Mouse (Mus musculus): ENCODE results near the gene Ccdc125. TPM values are rescaled to one million over a fixed set of nuclear protein-coding genes. Genes with fewer than 3 reads are reported as not detected.
"Not testable (repeated sequence)": the region's sequence is repeated elsewhere in the genome, so short reads cannot be mapped to it uniquely, and the experiment has no call there.

Ccdc125 gene
- total RNA-seq, 1 experiment from 2014 or later: 30.5 TPM

DNA sequence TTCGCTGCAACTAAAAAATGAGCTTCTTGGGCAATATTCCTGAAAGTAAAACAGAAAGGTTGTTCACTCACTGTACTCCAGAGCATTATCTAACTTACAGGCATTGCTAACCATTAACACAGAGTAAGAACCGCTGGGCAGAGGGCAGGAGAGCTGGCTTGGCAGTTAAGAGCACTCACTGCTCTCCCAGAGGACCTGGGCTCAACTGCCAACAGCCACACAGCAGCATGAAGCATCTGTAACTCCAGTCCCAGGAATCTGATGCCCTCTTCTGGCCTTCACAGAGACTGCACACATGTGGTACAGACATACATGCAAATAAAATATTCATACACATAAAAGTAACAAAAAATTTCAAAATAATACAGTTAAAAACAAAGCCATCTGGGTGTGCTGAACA lies 34.0 kb downstream of the Ccdc125 start:
- ATAC-seq (ENCODE audit: extremely low read depth, insufficient number of reproducible peaks, low FRiP score, poor library complexity, severe bottlenecking): no peak

DNA sequence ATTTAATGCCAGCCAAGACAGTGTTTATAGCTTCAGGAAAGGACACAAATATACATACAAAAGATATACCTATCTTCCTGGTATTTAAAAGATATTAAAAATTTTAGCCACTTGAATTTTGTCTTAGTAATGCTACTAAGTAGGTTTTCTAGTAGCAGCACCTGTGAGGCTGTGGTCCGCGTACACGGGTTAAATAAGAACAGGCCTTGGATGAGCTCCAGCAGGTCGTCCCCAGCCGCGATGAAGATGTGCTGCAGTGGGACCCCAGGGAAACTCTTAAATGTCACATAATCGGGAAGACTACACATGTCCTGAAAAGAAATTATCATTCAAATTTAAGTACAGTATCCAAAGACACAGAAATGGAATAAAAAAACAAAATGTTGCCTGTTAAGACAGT lies 36.7 kb downstream of the Ccdc125 start:
- ATAC-seq (ENCODE audit: extremely low read depth, insufficient number of reproducible peaks, low FRiP score, poor library complexity, severe bottlenecking): no peak

DNA sequence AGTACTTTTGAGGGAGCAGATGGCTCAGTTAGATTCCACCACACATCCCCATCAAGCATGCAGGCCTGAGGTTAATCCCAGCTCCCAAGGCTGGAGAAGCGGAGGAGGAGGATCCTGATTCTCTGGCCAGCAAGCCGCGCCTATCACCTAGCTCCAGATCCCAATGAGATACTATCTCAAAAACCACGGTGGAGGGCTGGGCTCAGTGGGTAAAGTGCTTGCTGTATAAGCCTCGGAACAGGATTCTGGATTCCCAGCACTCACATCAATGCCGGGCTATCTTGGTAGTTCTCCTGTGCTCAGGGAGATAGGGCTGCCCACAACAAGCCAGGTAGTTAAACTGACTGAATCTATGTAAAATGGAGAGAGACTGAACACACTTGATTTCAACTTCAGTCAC lies 46.0 kb downstream of the Ccdc125 start:
- no peak for ATAC-seq (ENCODE audit: extremely low read depth, insufficient number of reproducible peaks, low FRiP score, poor library complexity, severe bottlenecking)

DNA sequence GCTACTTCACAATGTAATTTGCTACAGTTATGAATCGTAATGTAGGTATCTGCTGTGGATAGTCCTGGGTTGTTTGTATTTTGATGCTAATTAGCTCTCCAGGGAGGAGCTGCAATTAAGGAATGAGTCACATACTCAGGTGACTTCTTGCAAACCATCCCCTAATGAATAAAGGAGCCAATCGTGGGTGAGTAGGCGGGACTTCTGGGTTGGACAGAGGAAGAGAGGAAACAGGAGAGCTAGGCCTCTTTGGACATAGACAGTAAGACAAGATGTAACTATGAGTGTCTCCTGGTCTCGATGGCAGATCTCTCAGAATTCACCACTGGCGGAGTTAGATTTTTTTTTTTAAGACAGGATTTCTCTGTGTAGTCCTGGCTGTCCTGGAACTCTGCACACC lies 52.1 kb downstream of the Ccdc125 start:
- ATAC-seq (ENCODE audit: extremely low read depth, insufficient number of reproducible peaks, low FRiP score, poor library complexity, severe bottlenecking): no peak

DNA sequence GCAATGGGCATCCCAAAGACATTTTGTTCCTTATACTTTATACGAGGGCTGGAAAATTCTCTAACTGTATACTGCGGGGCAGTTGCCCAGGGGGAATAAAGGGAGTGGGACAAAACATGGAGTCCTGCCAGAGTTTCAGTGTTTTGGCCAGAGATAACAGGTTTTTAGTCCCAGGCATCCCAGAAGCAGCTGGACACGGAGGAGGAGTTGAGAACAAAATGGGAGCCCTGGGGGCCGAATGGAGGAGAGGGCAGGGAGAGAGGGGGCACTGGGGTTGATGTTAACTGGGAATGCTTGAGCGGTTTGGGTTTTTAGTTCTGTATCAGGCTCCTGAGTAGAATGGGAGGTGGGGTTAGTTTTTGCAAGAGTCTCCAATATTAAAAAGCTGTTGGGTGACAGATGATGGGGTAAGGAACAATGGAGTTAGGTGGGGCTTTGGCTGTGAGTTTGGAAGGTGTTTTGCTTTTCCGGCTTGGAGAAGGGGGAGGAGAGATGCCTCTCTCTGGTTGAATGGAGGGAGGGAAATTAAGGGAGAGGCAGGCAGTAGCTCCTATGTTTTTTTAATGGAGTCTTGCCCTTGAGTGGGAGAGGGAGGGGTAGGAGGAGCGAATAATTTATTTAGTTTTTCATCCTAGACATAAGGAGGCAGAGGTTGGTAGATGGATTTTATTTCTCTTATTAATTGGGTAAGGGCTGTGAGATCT lies 54.7 kb downstream of the Ccdc125 start:
- ATAC-seq (ENCODE audit: extremely low read depth, insufficient number of reproducible peaks, low FRiP score, poor library complexity, severe bottlenecking): no peak

DNA sequence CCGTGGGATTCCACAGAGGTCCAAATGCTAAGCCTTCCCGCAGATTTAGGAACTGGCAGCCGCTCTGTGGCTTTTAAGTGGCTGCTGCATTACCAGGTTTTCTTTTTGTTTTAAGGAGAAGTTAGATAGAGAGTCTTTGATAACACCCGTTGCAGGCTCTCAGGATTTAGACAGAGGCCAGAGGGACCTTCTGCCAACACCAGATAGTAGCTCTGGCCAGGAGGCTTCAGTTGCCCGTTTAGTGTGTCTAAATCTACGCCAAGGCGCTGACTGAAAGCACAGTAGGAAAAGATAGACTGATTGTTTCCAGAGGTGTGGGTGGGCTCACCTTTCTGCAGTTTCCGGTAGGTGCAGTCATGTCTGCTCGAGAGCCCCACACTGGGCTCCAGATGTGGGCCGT lies 55.7 kb downstream of the Ccdc125 start:
- no peak for ATAC-seq (ENCODE audit: extremely low read depth, insufficient number of reproducible peaks, low FRiP score, poor library complexity, severe bottlenecking)

DNA sequence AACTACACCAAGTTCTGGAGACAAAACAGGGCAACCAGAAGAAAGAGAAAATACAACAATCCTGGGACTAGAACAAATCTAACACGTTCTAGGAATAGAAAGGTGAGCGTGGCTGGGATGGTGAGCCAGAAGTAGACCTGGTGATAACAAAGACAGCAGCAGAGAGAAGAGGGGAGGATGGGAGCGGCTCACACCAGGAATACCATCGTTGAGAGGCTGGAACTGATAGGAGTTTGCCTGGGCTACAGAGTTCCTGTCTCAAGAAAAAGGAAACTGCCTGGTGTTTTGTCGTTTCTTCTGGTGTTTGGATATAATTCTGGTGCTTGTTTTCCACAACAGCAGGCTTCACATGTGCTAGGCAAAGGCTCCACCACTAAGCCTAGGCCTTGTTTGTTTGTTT lies 58.6 kb downstream of the Ccdc125 start:
- no peak for ATAC-seq (ENCODE audit: extremely low read depth, insufficient number of reproducible peaks, low FRiP score, poor library complexity, severe bottlenecking)

DNA sequence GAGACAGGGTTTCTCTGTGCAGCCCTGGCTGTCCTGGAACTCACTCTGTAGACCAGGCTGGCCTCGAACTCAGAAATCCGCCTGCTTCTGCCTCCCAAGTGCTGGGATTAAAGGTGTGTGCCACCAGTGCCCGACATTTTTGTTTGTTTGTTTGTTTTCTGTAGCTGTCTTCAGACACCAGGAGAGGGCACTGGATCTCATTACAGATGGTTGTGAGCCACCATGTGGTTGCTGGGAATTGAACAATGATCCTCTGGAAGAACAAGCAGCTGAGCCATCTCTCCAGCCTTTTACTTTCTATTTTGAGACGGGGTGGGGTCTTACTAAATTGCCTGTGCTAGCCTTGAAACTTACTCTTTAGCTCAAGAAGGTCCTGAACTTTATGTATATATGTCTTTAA lies 59.0 kb downstream of the Ccdc125 start:
- not testable (repeated sequence) for ATAC-seq (ENCODE audit: extremely low read depth, insufficient number of reproducible peaks, low FRiP score, poor library complexity, severe bottlenecking)

DNA sequence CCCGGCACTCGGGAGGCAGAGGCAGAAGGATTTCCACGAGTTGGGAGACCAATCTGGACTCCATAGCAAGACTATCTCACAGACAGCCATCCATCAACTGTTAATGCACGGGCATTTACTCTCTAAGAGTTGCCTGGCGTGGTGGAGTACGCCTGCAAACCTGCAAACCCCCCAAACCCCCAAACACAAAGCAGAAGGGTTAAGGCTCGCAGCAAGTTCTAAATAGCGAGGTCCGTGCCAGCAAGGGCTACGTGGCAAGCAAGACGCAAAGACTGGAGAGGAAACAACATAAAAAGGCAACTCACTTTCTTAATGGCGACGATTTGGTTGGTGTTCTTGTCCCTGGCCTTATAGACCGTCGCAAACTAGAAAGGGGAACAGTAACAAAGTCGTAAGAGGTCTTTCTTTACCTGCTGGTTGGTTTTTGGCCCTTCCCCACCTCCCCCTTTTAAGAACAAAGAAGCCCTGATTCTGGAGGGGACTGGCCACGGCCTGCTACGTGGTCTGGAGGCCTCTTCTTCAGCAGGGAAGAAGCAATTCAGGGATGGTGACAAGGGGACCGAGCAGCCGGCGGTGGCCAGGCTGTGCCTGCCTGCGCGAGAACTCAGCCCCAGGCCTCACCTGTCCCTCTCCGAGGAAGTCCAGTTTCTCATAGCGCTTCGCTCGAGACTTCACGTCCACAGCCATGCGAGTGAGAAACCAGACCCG lies 60.8 kb downstream of the Ccdc125 start:
- ATAC-seq (ENCODE audit: extremely low read depth, insufficient number of reproducible peaks, low FRiP score, poor library complexity, severe bottlenecking): peak; percentile 34

DNA sequence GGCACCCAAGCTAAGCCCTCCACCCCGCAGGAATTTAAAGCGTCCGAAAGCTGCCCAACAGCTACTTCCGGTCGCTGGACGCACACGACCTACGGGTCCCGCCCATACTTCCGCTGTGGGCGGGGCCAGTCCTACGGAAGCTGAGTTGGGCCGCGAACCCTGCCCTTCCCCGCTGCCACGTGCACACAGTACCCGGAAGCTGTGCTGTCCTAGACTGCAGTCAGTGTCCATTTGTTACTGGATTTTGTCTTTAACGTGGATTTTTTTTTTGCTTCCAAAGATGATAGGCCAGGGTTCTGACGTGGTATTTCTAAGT lies 61.3 kb downstream of the Ccdc125 start, which contains the start of gene Cdk7:
TSS of gene Cdk7 (minus strand) at position 79 of the 316 bp plus-strand sequence.
- ATAC-seq (ENCODE audit: extremely low read depth, insufficient number of reproducible peaks, low FRiP score, poor library complexity, severe bottlenecking): peak; percentile 100

DNA sequence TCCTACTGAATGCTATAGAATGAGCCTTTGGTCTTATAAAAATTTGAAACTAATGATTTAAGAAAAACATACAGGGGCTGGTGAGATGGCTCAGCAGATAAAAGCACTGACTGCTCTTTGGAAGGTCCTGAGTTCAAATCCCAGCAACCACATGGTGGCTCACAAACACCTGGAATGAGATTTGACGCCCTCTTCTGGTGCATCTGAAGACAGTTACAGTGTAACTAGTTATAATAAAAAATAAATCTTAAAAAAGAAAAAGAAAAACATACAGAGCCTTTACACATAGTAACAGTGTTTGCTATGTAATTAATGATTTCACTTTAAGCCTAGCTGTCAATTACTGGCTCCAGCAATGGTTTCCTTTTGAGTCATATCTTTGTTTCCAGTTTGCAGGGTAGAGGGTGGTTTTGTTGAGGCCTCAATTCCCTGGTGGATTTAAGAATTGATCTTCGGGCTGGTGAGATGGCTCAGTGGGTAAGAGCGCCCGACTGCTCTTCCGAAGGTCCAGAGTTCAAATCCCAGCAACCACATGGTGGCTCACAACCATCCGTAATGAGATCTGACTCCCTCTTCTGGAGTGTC lies 62.0 kb downstream of the Ccdc125 start:
- not testable (repeated sequence) for ATAC-seq (ENCODE audit: extremely low read depth, insufficient number of reproducible peaks, low FRiP score, poor library complexity, severe bottlenecking)

DNA sequence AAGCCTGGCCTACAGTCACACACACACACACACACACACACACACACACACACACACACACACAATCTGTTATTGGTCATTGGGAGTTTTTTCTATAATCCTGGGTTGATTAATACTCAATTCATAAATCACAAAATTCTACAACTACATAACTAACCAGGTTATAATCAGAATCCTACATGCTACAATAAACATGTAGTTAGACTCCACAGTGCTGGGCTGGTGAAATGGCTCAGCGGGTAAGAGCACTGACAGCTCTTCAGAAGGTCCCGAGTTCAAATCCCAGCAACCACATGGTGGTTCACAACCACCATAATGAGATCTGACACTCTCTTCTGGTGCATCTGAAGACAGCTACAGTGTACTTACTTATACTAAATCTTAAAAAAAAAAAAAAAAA lies 63.2 kb downstream of the Ccdc125 start:
- no peak for ATAC-seq (ENCODE audit: extremely low read depth, insufficient number of reproducible peaks, low FRiP score, poor library complexity, severe bottlenecking)

DNA sequence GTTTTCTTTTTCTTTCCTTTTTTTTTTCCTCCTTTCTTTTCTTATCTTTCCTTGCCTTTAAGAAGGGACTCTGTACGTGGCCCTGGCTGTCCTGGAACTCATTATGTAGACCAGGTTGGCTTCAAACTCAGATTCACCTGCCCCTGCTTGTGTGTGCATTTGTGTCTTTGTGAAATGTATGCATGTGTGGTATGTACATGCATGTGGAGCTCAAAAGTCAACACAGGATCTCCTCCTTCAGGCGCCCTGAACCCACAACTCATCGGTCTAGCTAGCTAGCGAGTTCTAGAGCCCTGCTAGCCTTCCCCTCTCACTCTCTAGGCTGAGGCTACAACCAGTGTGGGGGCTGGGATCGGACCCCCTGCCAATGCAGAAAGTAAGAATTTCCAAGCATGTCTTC lies 73.3 kb downstream of the Ccdc125 start:
- no peak for ATAC-seq (ENCODE audit: extremely low read depth, insufficient number of reproducible peaks, low FRiP score, poor library complexity, severe bottlenecking)

DNA sequence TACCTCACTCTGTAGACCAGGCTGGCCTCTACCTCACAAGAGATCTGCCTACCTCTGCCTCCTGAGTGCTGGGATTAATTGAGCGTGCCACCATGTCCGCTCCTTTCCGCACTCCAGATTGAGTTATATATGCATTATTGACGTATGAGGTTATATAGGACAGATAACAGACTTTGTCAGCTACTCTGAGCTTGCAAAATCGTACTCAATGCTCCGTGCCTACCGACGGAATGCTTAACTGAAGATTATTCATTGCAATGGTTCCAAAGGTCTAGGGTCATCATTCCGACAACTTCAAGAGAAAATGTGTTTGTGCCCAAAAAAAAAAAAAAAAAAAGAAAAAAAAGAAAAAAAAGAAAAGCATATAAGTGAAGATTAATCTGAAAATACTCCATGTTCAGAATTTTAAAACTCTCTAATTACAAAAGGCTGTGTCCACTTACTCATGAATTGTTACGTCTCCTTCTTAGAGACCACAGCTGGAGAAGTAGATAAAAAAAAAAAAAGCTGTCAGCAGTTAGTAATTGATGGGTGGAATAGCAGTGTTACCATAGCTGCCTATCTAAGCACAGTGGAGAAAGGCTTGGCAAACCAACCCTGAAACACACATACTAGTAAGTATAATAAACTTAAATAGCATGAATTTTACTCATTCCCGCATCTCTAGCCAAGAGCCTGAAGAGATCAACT lies 74.0 kb downstream of the Ccdc125 start:
- no peak for ATAC-seq (ENCODE audit: extremely low read depth, insufficient number of reproducible peaks, low FRiP score, poor library complexity, severe bottlenecking)

DNA sequence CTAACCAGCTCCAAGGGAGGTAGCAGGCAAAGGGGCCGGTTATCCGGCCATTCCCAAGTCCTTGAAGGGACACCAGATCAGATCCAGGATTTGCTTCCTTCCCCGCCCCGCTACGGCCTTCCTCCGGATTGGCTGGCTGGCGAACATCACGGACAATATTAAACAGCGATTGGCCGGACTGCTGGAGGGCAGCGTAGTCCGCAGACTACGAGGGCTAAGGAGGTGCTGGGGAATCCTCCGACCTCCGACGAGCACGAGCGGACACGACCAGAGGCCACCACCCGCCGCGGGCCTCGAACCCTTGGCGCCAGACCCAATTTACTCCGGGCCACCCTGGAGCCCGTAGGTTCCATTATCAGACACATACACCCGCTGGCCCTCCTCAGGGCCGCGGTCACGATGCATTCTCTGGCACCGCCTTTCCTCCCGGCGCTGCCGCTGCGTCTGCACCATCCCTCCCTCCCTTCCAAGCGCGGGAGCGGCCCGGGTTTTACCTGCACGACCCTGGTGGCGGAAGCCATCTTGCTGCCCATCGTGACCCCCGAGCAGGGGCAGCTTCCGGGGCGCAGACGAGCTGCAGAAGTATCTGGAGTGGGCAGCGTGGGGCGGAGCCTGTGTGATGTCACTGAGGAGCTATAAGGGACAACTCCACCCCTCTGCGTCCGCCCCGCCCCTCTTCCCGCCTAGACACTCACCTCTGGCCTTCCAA lies 74.7 kb downstream of the Ccdc125 start, which contains the start of gene Mrps36:
TSS of gene Mrps36 (minus strand) at position 624 of the 709 bp plus-strand sequence.
- ATAC-seq (ENCODE audit: extremely low read depth, insufficient number of reproducible peaks, low FRiP score, poor library complexity, severe bottlenecking): peak; percentile 96

DNA sequence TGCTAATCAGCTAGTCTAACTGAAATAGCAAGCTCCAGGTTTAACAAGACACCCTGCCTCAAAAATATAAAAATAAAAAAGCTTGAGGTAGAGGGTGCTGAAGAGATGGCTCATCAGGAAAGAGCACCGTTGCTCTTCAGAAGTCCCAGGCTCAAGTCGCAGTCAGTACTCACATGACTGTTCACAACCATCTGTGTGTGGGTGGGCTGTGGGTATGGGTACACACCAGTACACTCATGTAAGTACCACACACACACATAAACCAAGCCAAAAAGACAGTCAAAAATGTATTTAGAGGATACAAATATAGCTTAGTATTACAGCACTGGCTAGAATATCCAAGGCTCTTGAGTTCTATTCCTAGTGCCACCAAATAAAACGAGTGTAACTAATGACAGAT lies 76.6 kb downstream of the Ccdc125 start:
- no peak for ATAC-seq (ENCODE audit: extremely low read depth, insufficient number of reproducible peaks, low FRiP score, poor library complexity, severe bottlenecking)
